Mouse (Mus musculus): ENCODE measurements at regions not wholly inside any gene's neighbourhood (a gene's known extent, or its start where the extent isn't known, plus 50 kb on each side); places are given as distances from the start of the nearest gene placed in this dataset.

GRCm38 (mm10) chr8:89310696-89311214 lies 266.8 kb upstream of the Sall1 start:
- DNase-seq = no peak

DNA sequence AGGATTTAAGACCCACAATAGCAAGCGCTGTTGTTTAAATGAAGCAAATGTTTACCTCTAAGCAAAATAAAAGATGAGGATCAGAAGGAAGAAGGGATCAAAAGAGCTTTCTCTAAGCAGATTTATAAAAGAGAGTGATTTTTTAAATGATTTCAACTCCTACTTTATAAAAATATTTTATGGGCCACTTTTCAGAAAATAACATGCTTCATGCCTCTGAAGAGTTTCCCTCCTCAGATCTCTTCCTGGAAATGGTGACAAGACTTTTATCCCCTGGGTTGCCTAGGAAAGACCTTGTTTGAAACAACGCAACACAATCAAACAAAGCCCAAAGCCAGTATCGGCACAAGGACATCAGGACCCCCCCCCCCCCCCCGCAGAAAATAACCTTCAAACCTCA lies 265.6 kb upstream of the Sall1 start:
- DNase-seq = no peak

DNA sequence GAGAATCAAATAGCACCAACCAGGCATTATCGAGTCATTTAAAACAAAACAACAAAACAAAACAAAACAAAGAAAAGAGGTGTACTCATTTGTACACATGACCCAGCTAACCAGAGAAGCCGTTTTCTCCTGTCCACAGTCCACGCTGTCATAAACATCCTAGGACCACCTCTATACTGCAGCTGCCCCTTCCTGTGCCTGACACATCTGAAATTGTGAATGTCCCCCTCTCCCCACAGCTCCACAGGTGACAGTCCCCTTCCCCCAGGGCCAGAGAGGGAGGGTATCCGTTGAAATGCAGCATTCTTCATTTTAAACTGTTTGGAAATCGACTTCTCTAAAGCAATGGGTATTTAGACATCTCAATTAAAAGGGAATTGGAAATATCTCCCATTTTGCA lies 265.0 kb upstream of the Sall1 start:
- no peak for DNase-seq

- no peak for DNase-seq
Observed at GRCm38 (mm10) chr8:89308532-89308931, 264.6 kb upstream of the Sall1 start.

DNA sequence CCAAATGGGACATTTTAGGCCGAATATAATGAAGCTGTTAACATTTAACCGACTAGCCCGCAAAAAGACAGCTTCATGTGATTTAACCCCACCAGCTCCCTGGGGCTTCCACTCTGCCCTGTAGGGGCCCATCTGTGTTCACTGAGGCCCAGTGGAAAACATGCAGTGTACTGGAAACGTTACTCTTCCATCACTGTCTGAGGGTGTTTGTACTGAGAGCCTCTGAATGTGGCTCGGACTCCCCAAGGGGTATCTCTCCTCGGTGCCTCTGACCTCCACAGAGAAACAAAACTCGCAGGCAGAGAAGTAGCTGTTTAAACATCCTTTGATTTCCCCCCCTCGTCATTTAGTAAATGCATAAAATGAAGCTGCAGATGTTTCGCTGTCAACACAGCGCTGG lies 263.6 kb upstream of the Sall1 start:
- no peak for DNase-seq

DNA sequence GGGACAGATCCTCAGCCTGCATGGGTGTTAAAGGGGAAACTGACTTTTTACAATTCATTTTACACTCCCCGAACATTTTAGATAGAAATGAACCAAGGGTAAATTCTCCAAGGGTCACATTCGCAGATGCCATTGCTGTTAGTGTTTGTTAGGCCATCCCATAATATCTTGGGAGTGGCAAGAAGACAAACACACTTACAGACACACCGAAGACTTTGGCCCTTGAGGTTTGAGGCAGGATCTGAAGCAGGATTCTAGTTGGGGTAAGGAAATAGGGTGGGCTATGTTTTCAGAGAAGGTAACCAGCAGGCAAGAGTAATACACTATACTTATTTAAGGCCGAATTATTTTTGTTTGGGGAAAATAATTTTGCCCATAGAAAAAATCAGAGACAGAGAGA lies 263.1 kb upstream of the Sall1 start:
- no peak for DNase-seq

DNA sequence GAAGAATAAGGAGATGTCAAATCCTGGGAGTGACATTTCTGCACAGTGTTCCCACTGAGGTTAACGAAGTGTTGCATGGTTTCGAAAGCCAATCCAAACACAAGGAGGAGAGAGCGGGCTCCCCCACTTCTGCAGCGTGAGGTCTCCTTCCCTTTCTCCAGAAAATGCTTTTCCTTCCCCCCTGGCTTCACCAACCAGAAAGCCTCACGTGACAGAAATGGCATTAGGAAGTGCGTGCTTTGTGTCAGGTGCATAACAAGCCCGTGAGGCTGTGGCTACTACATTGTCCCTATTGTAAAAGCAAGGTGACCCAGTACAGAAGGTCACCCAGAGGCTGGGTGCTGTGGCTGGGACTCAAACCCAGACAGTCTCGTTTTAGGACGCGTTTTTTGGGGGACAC lies 260.2 kb upstream of the Sall1 start:
- no peak for DNase-seq

DNA sequence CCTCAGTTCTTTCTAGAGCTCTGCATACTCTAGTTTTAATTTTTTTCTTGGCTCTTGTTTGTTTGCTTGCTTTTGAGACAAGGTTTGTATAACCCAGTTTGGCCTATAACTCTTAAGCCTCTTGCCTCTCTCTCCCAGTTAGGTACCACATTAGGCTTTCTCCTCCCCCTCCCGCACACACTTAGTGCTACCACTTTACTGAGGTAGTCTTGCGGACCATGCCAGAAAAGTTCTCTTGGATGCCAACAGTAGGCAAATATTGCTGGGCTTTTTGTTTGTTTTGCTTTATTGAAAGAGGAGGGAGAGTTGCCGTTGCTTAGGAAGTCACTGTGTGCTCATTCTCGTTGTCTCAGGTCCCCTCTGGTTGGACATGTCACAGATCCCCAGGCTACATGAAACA lies 259.4 kb upstream of the Sall1 start:
- no peak for DNase-seq

- DNase-seq = no peak
Observed at GRCm38 (mm10) chr8:89299637-89300036, 255.7 kb upstream of the Sall1 start.

DNA sequence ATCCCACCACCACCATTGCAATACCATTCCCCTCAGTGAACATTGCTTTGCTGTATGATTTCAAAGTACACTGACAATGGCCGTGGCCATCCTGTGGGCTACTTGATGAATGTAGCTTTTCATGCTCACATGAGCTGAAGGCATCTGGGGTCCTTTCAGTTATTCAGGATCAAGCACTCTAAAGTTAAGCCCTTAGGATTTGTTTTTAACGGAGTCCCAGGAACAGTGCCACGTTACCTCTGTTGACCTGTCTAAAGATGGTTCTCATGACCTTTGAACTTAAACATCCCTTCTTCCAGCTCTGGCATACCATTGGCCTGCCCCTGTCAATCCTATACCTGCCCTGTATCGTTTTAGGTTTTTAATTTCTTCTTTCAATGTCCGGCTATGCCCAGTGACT lies 251.7 kb upstream of the Sall1 start:
- DNase-seq = peak; percentile 46

DNA sequence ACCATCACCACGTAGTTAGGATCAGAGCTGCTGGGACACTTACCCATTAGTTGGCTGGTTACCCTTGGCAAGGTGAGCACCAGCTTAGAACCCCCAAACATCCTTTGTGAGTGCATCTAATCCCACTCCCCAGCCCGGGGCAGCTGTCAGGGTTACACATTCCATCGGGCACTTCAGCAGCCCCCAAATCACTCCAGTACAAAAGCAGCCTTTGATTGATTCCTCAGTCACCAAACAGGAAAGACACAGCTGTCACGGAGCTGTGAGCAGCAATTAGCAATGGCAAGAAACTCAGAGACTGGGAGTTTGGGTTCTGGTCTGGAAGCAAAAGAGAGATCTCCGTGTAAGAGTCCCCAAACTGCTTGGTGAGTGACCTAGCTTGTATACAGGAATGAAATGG lies 245.1 kb upstream of the Sall1 start:
- no peak for DNase-seq

DNA sequence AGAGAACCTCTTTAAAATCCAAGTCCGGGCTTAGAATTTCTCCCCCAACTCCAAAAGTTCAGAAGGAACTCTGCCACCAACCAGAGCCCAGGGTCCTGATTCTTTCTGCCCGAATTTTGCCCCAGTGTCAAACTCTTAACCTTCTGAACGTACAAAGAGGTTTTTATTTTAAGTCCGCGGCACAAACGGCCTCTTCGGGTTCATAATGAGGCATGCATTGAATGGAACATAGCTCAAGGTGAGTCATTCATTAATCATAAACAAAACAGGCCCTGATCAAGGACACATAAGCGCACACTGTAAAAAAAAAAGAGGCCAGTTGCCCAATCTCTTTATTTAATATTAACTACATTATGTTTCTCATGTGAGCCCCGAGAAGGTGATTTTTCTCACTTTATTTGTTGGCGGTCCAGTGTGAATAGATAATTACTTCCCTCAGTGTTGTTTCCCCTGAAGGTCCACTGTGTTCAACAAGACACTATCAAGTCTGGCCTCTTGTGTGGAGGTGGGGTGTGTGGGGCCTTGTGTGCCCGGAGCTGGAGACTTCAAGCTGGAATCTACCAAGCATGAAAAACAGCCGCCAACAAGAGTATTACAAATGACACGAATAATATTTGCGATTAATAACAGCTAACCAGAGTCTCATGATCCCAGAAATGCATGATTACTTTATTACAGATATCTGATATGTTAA lies 241.1 kb upstream of the Sall1 start:
- DNase-seq = peak; percentile 84

- no peak for DNase-seq
Observed at GRCm38 (mm10) chr8:89283105-89284096, 239.4 kb upstream of the Sall1 start.

DNA sequence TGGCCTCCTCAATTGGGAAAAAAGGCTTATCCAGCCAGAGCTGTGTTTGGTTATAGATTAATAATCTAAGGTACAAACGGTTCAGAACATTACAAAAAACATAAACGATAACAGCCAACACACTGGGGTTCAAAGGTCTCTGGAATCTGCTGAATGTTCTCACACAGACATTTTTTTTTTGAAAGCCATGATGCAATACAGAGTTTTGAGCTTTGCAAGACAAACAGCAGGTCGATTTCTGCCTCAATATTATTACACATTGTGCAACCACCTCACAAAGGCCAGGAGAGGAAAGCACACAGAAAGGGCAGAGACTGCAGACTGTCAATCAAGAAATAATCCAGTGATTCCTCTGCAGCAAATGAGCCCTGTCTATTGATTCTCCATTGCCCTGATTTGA lies 235.9 kb upstream of the Sall1 start:
- no peak for DNase-seq

- DNase-seq = no peak
Observed at GRCm38 (mm10) chr8:89279142-89279541, 235.2 kb upstream of the Sall1 start.

- no peak for DNase-seq
Observed at GRCm38 (mm10) chr8:89273276-89273675, 229.3 kb upstream of the Sall1 start.

- DNase-seq = no peak
Observed at GRCm38 (mm10) chr8:89272381-89272815, 228.4 kb upstream of the Sall1 start.

- no peak for DNase-seq
Observed at GRCm38 (mm10) chr8:89271381-89272355, 227.7 kb upstream of the Sall1 start.

GRCm38 (mm10) chr8:89270001-89270400 lies 226.0 kb upstream of the Sall1 start:
- DNase-seq = no peak

- no peak for DNase-seq
Observed at GRCm38 (mm10) chr8:89261163-89261812, 217.3 kb upstream of the Sall1 start.

DNA sequence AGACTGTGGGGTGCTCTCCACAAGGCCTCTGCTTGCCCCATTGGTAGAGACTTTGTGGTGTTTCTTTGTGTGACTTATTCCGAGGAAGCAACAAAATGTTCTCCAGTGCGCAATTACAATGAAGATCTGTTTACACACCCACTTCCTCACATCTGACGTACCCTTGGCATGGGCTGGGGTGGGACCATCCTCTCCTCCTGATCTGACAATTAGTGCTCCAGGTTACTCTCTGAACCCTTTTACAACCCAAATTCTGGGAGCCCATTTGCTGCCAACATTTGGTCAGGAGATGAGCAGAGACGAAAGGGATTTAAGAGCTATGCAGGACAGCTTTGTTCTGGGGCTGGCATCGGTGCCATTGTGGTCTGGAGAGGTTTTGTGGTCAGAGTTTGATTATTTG lies 215.9 kb upstream of the Sall1 start:
- DNase-seq = no peak

DNA sequence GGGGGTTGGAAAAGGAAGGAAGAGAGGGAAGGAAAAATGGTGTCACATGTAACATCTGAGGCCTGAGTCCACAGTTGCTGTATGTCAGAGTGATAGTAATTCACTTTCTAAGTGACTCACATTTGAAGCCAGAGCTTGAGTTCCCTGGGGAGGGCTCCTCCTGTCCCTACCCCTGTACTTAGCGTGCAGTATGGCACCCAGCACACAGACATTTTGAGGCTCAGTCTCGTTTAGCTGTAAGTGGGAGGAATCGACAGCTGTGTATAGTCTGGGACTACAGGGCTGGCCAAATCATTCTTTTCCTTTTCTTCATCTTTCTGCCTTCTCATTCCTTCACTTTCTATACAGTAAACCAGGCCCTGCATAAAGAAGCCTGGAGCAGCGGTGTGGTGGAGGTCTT lies 202.4 kb upstream of the Sall1 start:
- DNase-seq = no peak

Data from kidney, adult 11 months (tissue).